Mouse (Mus musculus): ENCODE measurements around the gene Ctbp1. TPM values are rescaled to one million over a fixed set of nuclear protein-coding genes. Genes with fewer than 3 reads are reported as not detected.
A peak's percentile ranks its signal among the peaks of the same experiment; 100 is the strongest.

Ctbp1 gene
- total and polyA plus RNA-seq, 2 experiments from 2014 or later, result 364 to 415 TPM

GRCm38 (mm10) chr5:33274085-33274952 lies 475 bp downstream of the Ctbp1 start:
- 0% methylated on average over 74 of the region's 97 CpGs for WGBS
- Histone ChIP-seq H3K4me2 (ENCODE audit: low read depth, low read length, poor library complexity, severe bottlenecking) (peak overlapping the region; percentile 74), H3K9ac (replicated peaks; ENCODE audit: low read length, poor library complexity, severe bottlenecking) (peak overlapping the region; percentile 88), H3K4me1 (ENCODE audit: insufficient read depth, low read length) (peaks cover 13% of the 10 kb centered on the region; the same call in 1 of the 2 replicates), H3K27me3 (ENCODE audit: insufficient read depth, low read length) (no peaks in the 10 kb centered on the region), H3K9me3 (ENCODE audit: low read length) (no peaks in the 10 kb centered on the region), H3K36me3 (ENCODE audit: insufficient read depth, low read length) (peaks cover 5% of the 10 kb centered on the region; the same call in 1 of the 2 replicates), H3K27ac (ENCODE audit: low read depth, low read length) (peak overlapping the region; percentile 98), H3K4me3 (ENCODE audit: low read depth, low read length) (peak overlapping the region; percentile 81)
- peak; percentile 38 for TF ChIP-seq CTCF (IDR thresholded peaks at IDR 0.05)
- DNase-seq (ENCODE audit: low spot score), result peak; percentile 94
- ATAC-seq (ENCODE audit: low FRiP score), result peak; percentile 65

DNA sequence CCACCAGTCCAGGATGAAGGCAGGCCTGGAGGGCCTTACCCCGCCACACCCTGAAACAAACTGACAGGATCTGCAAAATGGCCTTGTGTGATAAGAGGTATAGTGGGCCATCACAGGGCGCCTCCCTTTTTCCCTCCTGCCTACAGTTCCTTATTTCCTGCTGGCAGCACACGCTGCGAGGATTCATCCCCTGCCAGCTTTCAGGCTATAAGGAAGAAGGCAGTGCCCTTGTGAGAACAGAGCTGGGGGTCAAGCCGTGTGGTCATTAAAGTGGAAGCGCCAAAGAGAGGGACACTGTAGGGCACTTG lies 1.1 kb downstream of the Ctbp1 start:
- Histone ChIP-seq H3K36me3 (ENCODE audit: insufficient read depth, low read length) (peaks cover 9% of the 10 kb centered on the region), H3K27ac (ENCODE audit: low read depth, low read length) (peak overlapping the region; percentile 98), H3K4me2 (ENCODE audit: low read depth, low read length, poor library complexity, severe bottlenecking) (peak overlapping the region; percentile 74), H3K4me1 (ENCODE audit: insufficient read depth, low read length) (peaks cover 13% of the 10 kb centered on the region; the same call in 1 of the 2 replicates), H3K27me3 (ENCODE audit: insufficient read depth, low read length) (no peaks in the 10 kb centered on the region), H3K9ac (replicated peaks; ENCODE audit: low read length, poor library complexity, severe bottlenecking) (peak overlapping the region; percentile 88), H3K9me3 (ENCODE audit: low read length) (no peaks in the 10 kb centered on the region), H3K4me3 (ENCODE audit: low read depth, low read length) (peak overlapping the region; percentile 81)
- 10% methylated on average over 6 of the region's 6 CpGs for WGBS
- no peak for TF ChIP-seq CTCF (IDR thresholded peaks at IDR 0.05)
- peak; percentile 2; the same call in 1 of the 2 replicates for ATAC-seq (ENCODE audit: low FRiP score)
- DNase-seq (ENCODE audit: low spot score), result peak; percentile 3

- H3K9me3 ChIP-seq (ENCODE audit: low read length), result no peaks in the 10 kb centered on the region
- H3K4me3 ChIP-seq (ENCODE audit: low read depth, low read length), result peak overlapping the region; percentile 81
- peak overlapping the region; percentile 98 for H3K27ac ChIP-seq (ENCODE audit: low read depth, low read length)
- no peaks in the 10 kb centered on the region for H3K27me3 ChIP-seq (ENCODE audit: insufficient read depth, low read length)
- peaks cover 15% of the 10 kb centered on the region for H3K36me3 ChIP-seq (ENCODE audit: insufficient read depth, low read length)
- H3K4me2 ChIP-seq (ENCODE audit: low read depth, low read length, poor library complexity, severe bottlenecking), result peak overlapping the region; percentile 74
- no peak for TF ChIP-seq CTCF (IDR thresholded peaks at IDR 0.05)
- H3K9ac ChIP-seq (replicated peaks; ENCODE audit: low read length, poor library complexity, severe bottlenecking), result peak overlapping the region; percentile 88
- ATAC-seq (ENCODE audit: low FRiP score) (no peak), DNase-seq (ENCODE audit: low spot score) (no peak)
- WGBS, result 74% methylated on average over 7 of the region's 7 CpGs
- H3K4me1 ChIP-seq (ENCODE audit: insufficient read depth, low read length), result peaks cover 13% of the 10 kb centered on the region; the same call in 1 of the 2 replicates
Observed at GRCm38 (mm10) chr5:33272845-33273776, 1.7 kb downstream of the Ctbp1 start.

GRCm38 (mm10) chr5:33272146-33272545 lies 2.6 kb downstream of the Ctbp1 start:
- H3K36me3 ChIP-seq (ENCODE audit: insufficient read depth, low read length), result peaks cover 25% of the 10 kb centered on the region
- H3K27me3 ChIP-seq (ENCODE audit: insufficient read depth, low read length), result no peaks in the 10 kb centered on the region
- DNase-seq (ENCODE audit: low spot score) (no peak), ATAC-seq (ENCODE audit: low FRiP score) (no peak)
- no peak for TF ChIP-seq CTCF (IDR thresholded peaks at IDR 0.05)
- no peak overlapping the region for H3K4me2 ChIP-seq (ENCODE audit: low read depth, low read length, poor library complexity, severe bottlenecking)
- no peaks in the 10 kb centered on the region for H3K9me3 ChIP-seq (ENCODE audit: low read length)
- WGBS, result 70% methylated on average over 7 of the region's 7 CpGs
- no peak overlapping the region for H3K4me3 ChIP-seq (ENCODE audit: low read depth, low read length)
- H3K9ac ChIP-seq (replicated peaks; ENCODE audit: low read length, poor library complexity, severe bottlenecking), result no peak overlapping the region
- H3K4me1 ChIP-seq (ENCODE audit: insufficient read depth, low read length), result peaks cover 13% of the 10 kb centered on the region; the same call in 1 of the 2 replicates
- no peak overlapping the region for H3K27ac ChIP-seq (ENCODE audit: low read depth, low read length)

DNA sequence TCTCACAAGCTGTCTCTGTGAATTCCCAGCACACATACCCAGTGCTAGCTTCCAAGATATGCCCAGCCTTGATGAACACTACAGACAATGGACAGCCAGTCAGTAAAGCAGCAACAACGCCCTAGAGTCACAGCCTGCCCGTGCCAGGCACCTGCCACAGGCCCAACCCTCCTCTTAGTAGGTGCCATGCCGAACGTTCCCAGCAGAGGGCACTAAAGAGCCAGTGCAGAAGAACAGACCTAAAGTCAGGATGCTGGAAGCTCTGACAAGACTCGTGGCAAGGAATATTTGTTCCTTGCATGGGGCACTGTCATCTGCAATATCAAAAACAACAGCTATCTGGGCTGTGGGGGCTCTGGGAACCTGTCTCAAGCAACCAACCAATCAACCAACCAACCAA lies 4.2 kb downstream of the Ctbp1 start:
- ATAC-seq (ENCODE audit: low FRiP score), result no peak
- Histone ChIP-seq H3K9me3 (ENCODE audit: low read length) (no peaks in the 10 kb centered on the region), H3K4me3 (ENCODE audit: low read depth, low read length) (no peak overlapping the region), H3K27me3 (ENCODE audit: insufficient read depth, low read length) (no peaks in the 10 kb centered on the region), H3K36me3 (ENCODE audit: insufficient read depth, low read length) (peaks cover 39% of the 10 kb centered on the region), H3K9ac (replicated peaks; ENCODE audit: low read length, poor library complexity, severe bottlenecking) (no peak overlapping the region), H3K27ac (ENCODE audit: low read depth, low read length) (no peak overlapping the region), H3K4me2 (ENCODE audit: low read depth, low read length, poor library complexity, severe bottlenecking) (no peak overlapping the region), H3K4me1 (ENCODE audit: insufficient read depth, low read length) (peaks cover 13% of the 10 kb centered on the region; the same call in 1 of the 2 replicates)
- peak; percentile 80 for DNase-seq (ENCODE audit: low spot score)
- WGBS, result 21% methylated on average over 5 of the region's 5 CpGs
- peak; percentile 96 for TF ChIP-seq CTCF (IDR thresholded peaks at IDR 0.05)

All from midbrain, postnatal 0 days (tissue).